Mouse (Mus musculus): Measurements from ENCODE around the gene Atp13a3.
"Not testable (repeated sequence)": the region's sequence is repeated elsewhere in the genome, so short reads cannot be mapped to it uniquely, and the experiment has no call there.

Gene Atp13a3

GRCm38 (mm10) chr16:30412680-30413079 is 6.9 kb upstream of the Atp13a3 start:
- no peak for DNase-seq (ENCODE audit: low spot score)

- no peak for DNase-seq (ENCODE audit: low spot score)
Measured at GRCm38 (mm10) chr16:30410914-30411313, 5.1 kb upstream of the Atp13a3 start.

- DNase-seq (ENCODE audit: low spot score): no peak
Measured at GRCm38 (mm10) chr16:30407513-30407912, 1.7 kb upstream of the Atp13a3 start.

- DNase-seq (ENCODE audit: low spot score): no peak
Measured at GRCm38 (mm10) chr16:30403528-30403927, 2.2 kb downstream of the Atp13a3 start.

GRCm38 (mm10) chr16:30397127-30398057 is 8.4 kb downstream of the Atp13a3 start:
- DNase-seq (ENCODE audit: low spot score): peak; percentile 17

GRCm38 (mm10) chr16:30395136-30395535 is 10.6 kb downstream of the Atp13a3 start:
- DNase-seq (ENCODE audit: low spot score): no peak

GRCm38 (mm10) chr16:30390650-30391340 is 15.0 kb downstream of the Atp13a3 start:
- peak; percentile 33 for DNase-seq (ENCODE audit: low spot score)

GRCm38 (mm10) chr16:30389831-30390649 is 15.7 kb downstream of the Atp13a3 start:
- DNase-seq (ENCODE audit: low spot score): peak; percentile 13

- DNase-seq (ENCODE audit: low spot score): peak; percentile 25
Measured at GRCm38 (mm10) chr16:30389210-30389684, 16.5 kb downstream of the Atp13a3 start.

GRCm38 (mm10) chr16:30388522-30389209 is 17.1 kb downstream of the Atp13a3 start:
- peak; percentile 92 for DNase-seq (ENCODE audit: low spot score)

- peak; percentile 40 for DNase-seq (ENCODE audit: low spot score)
Measured at GRCm38 (mm10) chr16:30387871-30388460, 17.8 kb downstream of the Atp13a3 start.

GRCm38 (mm10) chr16:30386911-30387439 is 18.8 kb downstream of the Atp13a3 start:
- no peak for DNase-seq (ENCODE audit: low spot score)

- no peak for DNase-seq (ENCODE audit: low spot score)
Measured at GRCm38 (mm10) chr16:30385531-30385930, 20.2 kb downstream of the Atp13a3 start.

GRCm38 (mm10) chr16:30376237-30376636 is 29.5 kb downstream of the Atp13a3 start:
- DNase-seq (ENCODE audit: low spot score): no peak

- DNase-seq (ENCODE audit: low spot score): no peak
Measured at GRCm38 (mm10) chr16:30374927-30375326, 30.8 kb downstream of the Atp13a3 start.

GRCm38 (mm10) chr16:30374266-30374665 is 31.5 kb downstream of the Atp13a3 start:
- no peak for DNase-seq (ENCODE audit: low spot score)

GRCm38 (mm10) chr16:30373286-30373685 is 32.5 kb downstream of the Atp13a3 start:
- not testable (repeated sequence) for DNase-seq (ENCODE audit: low spot score)

- DNase-seq (ENCODE audit: low spot score): no peak
Measured at GRCm38 (mm10) chr16:30367395-30367794, 38.4 kb downstream of the Atp13a3 start.

- DNase-seq (ENCODE audit: low spot score): no peak
Measured at GRCm38 (mm10) chr16:30364604-30365003, 41.2 kb downstream of the Atp13a3 start.

- DNase-seq (ENCODE audit: low spot score): no peak
Measured at GRCm38 (mm10) chr16:30362528-30362927, 43.2 kb downstream of the Atp13a3 start.

- DNase-seq (ENCODE audit: low spot score): not testable (repeated sequence)
Measured at GRCm38 (mm10) chr16:30353489-30353888, 52.3 kb downstream of the Atp13a3 start.
